Mouse (Mus musculus) testis, postnatal 14 days (tissue): ENCODE data around the gene Nova2.

Experiments used
- DNase-seq: peaks from one replicate; pipeline ENCODE4 v3.0.0; 2021; ENCODE audit warnings: low spot score

Gene Nova2

DNA sequence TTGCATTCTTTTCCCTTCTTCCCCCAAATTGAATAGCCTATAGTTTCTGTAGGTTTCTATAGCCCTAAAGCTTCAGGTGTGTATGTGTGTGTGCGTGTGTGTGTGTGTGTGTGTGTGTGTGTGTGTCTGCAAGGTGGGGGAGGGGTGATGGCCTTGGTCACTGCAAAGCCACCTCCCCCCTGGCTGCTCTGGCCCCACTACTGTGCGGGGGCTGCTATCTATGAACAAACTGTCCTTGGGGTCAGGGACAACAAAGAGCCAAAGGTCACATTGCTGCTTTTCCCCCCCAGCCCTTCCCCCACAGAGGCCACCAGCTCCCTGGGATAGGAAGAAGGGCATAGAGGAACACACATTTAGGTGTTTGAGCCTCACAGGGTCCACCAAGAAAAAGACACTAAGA lies 87.2 kb downstream of the Nova2 start:
- no peak for DNase-seq

GRCm38 (mm10) chr7:19014452-19014851 lies 88.8 kb downstream of the Nova2 start:
- DNase-seq: no peak
